Mouse (Mus musculus) liver, embryonic 14.5 days (tissue): ENCODE measurements around the gene Auts2. TPM values are rescaled to one million over a fixed set of nuclear protein-coding genes. Genes with fewer than 3 reads are reported as not detected.

Experiments
- ATAC-seq: fragments of 200-750 bp; cut with Nextera tagmentation; 2 replicates; pipeline ENCODE4 v1.8.0; 2017; ENCODE audit warnings: moderate number of reproducible peaks, mild to moderate bottlenecking, moderate library complexity; ENCODE audit not compliant: insufficient read depth
- DNase-seq, 3 experiments: peaks; one replicate each; pipeline ENCODE4 v3.0.0-alpha.2; 2012 to 2013; ENCODE audit warnings: low read depth in 3 of 3, low spot score in 3 of 3
- H3K27ac ChIP-seq: fragments of 300-500 bp; sonication (generic); 2 replicates; pipeline ENCODE4 v1.5.1; 2014; ENCODE audit warnings: moderate library complexity, mild to moderate bottlenecking, control low read depth, inconsistent platforms
- H3K27me3 ChIP-seq: fragments of 300-500 bp; sonication (generic); 2 replicates; pipeline ENCODE4 v1.6.1; 2014; ENCODE audit warnings: mild to moderate bottlenecking, low read length, moderate library complexity; ENCODE audit not compliant: control insufficient read depth, insufficient read depth
- H3K36me3 ChIP-seq: fragments of 300-500 bp; sonication (generic); replicated peaks from 2 replicates; pipeline ENCODE4 v1.6.1; 2014; ENCODE audit warnings: low read depth; ENCODE audit not compliant: control insufficient read depth, insufficient read depth
- H3K4me1 ChIP-seq, 2 experiments: fragments of 200-500 bp in 1 of 2; fragments of 300-500 bp in 1 of 2; sonication (generic) in 1 of 2; replicated peaks; 2 replicates each; pipeline ENCODE4 v1.6.1; 2012 to 2014; ENCODE audit warnings: antibody characterized with exemption in 1 of 2, inconsistent platforms in 1 of 2, low read length in 1 of 2; ENCODE audit not compliant: control insufficient read depth in 2 of 2, insufficient read depth in 2 of 2
- H3K4me2 ChIP-seq: fragments of 300-500 bp; sonication (generic); 2 replicates; pipeline ENCODE4 v1.6.1; 2014; ENCODE audit warnings: low read depth, mild to moderate bottlenecking, control low read depth, moderate library complexity
- H3K4me3 ChIP-seq, 2 experiments: fragments of 200-500 bp in 1 of 2; fragments of 300-500 bp in 1 of 2; sonication (generic) in 1 of 2; 2 replicates each; pipeline ENCODE4 v1.5.1; 2012 to 2014; ENCODE audit warnings: low read depth in 2 of 2, low read length in 2 of 2, mild to moderate bottlenecking in 2 of 2, control low read depth in 1 of 2, inconsistent platforms in 1 of 2, moderate library complexity in 1 of 2; ENCODE audit not compliant: insufficient read depth in 1 of 2
- H3K9ac ChIP-seq: fragments of 300-500 bp; sonication (generic); replicated peaks from 2 replicates; pipeline ENCODE4 v1.6.1; 2014; ENCODE audit warnings: mild to moderate bottlenecking, control low read depth, moderate library complexity
- H3K9me3 ChIP-seq: fragments of 300-500 bp; sonication (generic); 2 replicates; pipeline ENCODE4 v1.6.1; 2016; ENCODE audit warnings: low read length, mixed read lengths; ENCODE audit not compliant: control insufficient read depth
- CTCF ChIP-seq: IDR thresholded peaks from 2 replicates; pipeline ENCODE4 v1.5.1; 2016; ENCODE audit warnings: antibody characterized with exemption, low read depth, control low read depth
- EP300 ChIP-seq: IDR thresholded peaks from 2 replicates; pipeline ENCODE4 v1.6.1; 2016; ENCODE audit warnings: antibody characterized with exemption, low read depth
- WGBS: fragments of 180-500 bp; shearing (Covaris S2); extraction: QIAGEN DNeasy Blood & Tissue Kit; methylation state at CpG from one replicate; pipeline ENCODE4 v1.1.7; 2014; ENCODE audit not compliant: insufficient replicate concordance; 5-methylcytosine and 5-hydroxymethylcytosine counted together
- polyA plus RNA-seq, 2 experiments: library from polyadenylated mRNA; depleted of rRNA in 1 of 2; stranded (reverse) in 1 of 2; unstranded in 1 of 2; fragments of >200 nt; fragmentation: Nextera tagmentation in 1 of 2; extraction: Ambion mirVana in 1 of 2; gene quantifications; 2 replicates each; pipeline versions ENCODE4 v1.2.1 to v1.2.3; 2012 to 2014

Auts2 gene
- polyA plus RNA-seq, 2 experiments: 0.77 to 1.6 TPM

- TF ChIP-seq EP300 (no peak), CTCF (no peak)
- Histone ChIP-seq H3K36me3 (no peaks in the 10 kb centered on the region), H3K27ac (no peak overlapping the region), H3K4me3 (no peak overlapping the region), H3K27me3 (no peaks in the 10 kb centered on the region), H3K9me3 (no peaks in the 10 kb centered on the region), H3K4me1 (no peaks in the 10 kb centered on the region), H3K4me2 (no peak overlapping the region), H3K9ac (no peak overlapping the region)
- no peak for DNase-seq
- no peak for ATAC-seq
- WGBS: 80% methylated on average over 4 of the region's 4 CpGs
These were observed 1033.8 kb downstream of the Auts2 start for GRCm38 (mm10) chr5:131509315-131509714.

- no peaks in the 10 kb centered on the region for H3K9me3 ChIP-seq
- no peak overlapping the region for H3K9ac ChIP-seq
- TF ChIP-seq CTCF (0 out of 2 replicates have a peak, but pooled peaks have one; percentile 13), EP300 (no peak)
- H3K4me3 ChIP-seq: no peak overlapping the region
- no peak for DNase-seq
- H3K27ac ChIP-seq: no peak overlapping the region
- 66% methylated on average over 4 of the region's 4 CpGs for WGBS
- no peaks in the 10 kb centered on the region for H3K36me3 ChIP-seq
- no peak for ATAC-seq
- H3K4me2 ChIP-seq: no peak overlapping the region
- no peaks in the 10 kb centered on the region for H3K27me3 ChIP-seq
- no peaks in the 10 kb centered on the region for H3K4me1 ChIP-seq
These were observed 1044.3 kb downstream of the Auts2 start for GRCm38 (mm10) chr5:131498865-131499264.

GRCm38 (mm10) chr5:131496517-131497216 is 1046.5 kb downstream of the Auts2 start:
- WGBS: 73% methylated on average over 10 of the region's 10 CpGs
- Histone ChIP-seq H3K4me3 (no peak overlapping the region), H3K36me3 (no peaks in the 10 kb centered on the region), H3K9ac (no peak overlapping the region), H3K27me3 (no peaks in the 10 kb centered on the region), H3K9me3 (no peaks in the 10 kb centered on the region), H3K27ac (no peak overlapping the region), H3K4me1 (no peaks in the 10 kb centered on the region), H3K4me2 (no peak overlapping the region)
- ATAC-seq: no peak
- DNase-seq: no peak
- no peak for TF ChIP-seq CTCF

GRCm38 (mm10) chr5:131494564-131494963 is 1048.6 kb downstream of the Auts2 start:
- TF ChIP-seq CTCF (no peak), EP300 (no peak)
- Histone ChIP-seq H3K36me3 (no peaks in the 10 kb centered on the region), H3K4me1 (no peaks in the 10 kb centered on the region), H3K27me3 (no peaks in the 10 kb centered on the region), H3K27ac (no peak overlapping the region), H3K9ac (no peak overlapping the region), H3K4me2 (no peak overlapping the region), H3K4me3 (no peak overlapping the region), H3K9me3 (no peaks in the 10 kb centered on the region)
- ATAC-seq: no peak
- WGBS: 69% methylated on average over 5 of the region's 5 CpGs
- no peak for DNase-seq

GRCm38 (mm10) chr5:131492535-131492934 is 1050.6 kb downstream of the Auts2 start:
- Histone ChIP-seq H3K36me3 (no peaks in the 10 kb centered on the region), H3K4me1 (no peaks in the 10 kb centered on the region), H3K4me3 (no peak overlapping the region), H3K27me3 (no peaks in the 10 kb centered on the region), H3K4me2 (no peak overlapping the region), H3K9me3 (no peaks in the 10 kb centered on the region), H3K27ac (no peak overlapping the region), H3K9ac (no peak overlapping the region)
- DNase-seq (no peak), ATAC-seq (no peak)
- 65% methylated on average over 8 of the region's 8 CpGs for WGBS
- TF ChIP-seq CTCF (peak; percentile 44; the same call in 1 of the 2 replicates), EP300 (no peak)
